Mouse (Mus musculus) heart, adult 2 months (tissue): Measurements from ENCODE around the gene Lmod1.

Experiments
- CTCF ChIP-seq: fragments of 200-600 bp; IDR thresholded peaks from 2 replicates; pipeline ENCODE4 v1.8.1; 2022; ENCODE audit warnings: antibody characterized with exemption, mild to moderate bottlenecking, moderate library complexity
- POLR2A ChIP-seq: fragments of 200-500 bp; IDR thresholded peaks from 2 replicates; pipeline ENCODE4 v1.6.1; 2011; ENCODE audit warnings: mild to moderate bottlenecking, low read depth, low read length, control low read depth; ENCODE audit not compliant: insufficient read depth

DNA sequence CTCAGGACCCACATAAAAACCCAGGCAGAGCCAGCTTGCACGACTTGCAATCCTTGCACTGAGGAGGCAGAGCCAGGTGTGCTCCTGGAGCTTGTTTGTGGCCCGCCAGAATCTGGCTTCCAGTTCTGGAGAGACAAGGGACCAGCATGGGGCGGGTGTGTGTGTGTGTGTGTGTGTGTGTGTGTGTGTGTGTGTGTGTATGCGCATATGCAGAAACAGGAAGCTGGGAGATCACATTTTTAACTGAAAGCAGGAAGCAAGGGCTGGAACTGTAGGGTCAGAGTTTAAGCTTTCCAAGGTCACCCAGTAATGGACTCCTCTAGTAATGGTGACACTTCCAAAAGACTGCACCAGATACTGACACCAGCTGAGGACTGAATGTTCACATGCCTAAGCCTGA, 19.4 kb downstream of the Lmod1 start:
- no peak for TF ChIP-seq CTCF
- no peak for TF ChIP-seq POLR2A
